Mouse (Mus musculus) embryonic fibroblast, embryonic 13.5 days (primary cell): ENCODE data around the gene Cdhr3.

Experiments
- CTCF ChIP-seq: IDR thresholded peaks from 2 replicates; pipeline ENCODE4 v1.5.1; 2011; ENCODE audit warnings: mild to moderate bottlenecking, control low read depth, low read length, moderate library complexity, borderline replicate concordance; ENCODE audit not compliant: insufficient read depth
- POLR2A ChIP-seq: IDR thresholded peaks from 2 replicates; pipeline ENCODE4 v1.6.1; 2011; ENCODE audit warnings: low read depth, mild to moderate bottlenecking, control low read depth, low read length, moderate library complexity

GRCm38 (mm10) chr12:33015103-33015502 lies 77.6 kb downstream of the Cdhr3 start:
- TF ChIP-seq POLR2A (no peak), CTCF (no peak)
